In the genomic region with DNA sequence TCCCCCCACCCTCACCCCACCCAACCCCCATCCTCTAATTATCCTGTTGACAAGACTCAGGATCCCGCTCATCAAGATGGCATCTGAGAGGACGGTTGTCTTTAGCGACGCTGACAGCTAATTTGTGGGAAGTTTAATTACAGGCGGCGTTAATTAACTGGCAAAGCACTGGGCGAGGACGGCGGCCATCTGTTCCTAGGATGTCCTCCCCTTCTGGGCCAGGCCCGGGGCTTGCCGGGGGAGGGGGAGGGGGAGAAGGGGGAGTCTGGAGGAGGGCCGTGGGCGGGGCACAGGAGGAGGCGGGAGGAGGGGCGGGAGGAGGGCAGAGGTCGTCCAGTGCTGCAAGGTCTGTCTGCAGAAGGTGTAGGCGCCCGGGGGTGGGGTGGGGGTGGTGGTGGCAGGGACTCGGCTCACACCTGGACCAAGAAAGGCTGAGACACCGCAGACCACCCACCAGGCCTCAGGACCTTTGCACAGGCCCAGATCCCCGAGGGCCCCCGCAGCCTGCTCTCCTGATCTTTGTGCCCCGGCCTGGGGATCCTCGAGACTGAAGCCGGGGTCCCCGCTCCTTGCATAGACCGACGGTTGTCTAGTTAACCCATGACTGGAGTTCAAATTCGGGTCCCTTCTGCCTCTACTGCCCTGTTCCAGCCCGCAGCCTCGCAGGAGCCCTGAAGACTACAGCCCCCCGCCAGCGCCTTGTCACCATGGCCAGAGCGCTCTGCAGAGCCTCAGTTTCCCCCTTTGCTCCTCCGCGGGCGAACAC, we compare ENCODE assay signal across 9 mouse cellular contexts. TPM values are rescaled to one million over a fixed set of nuclear protein-coding genes. Genes with fewer than 3 reads are reported as not detected.
DNase-seq lines count a peak whose midpoint lies in the region; ATAC-seq and TF ChIP-seq lines count a peak whose summit lies in the region.
"Had no signal": no experiment of that assay in that cellular context is flagged by ENCODE, and none has a peak within 500 bp of the region (broad histone marks: within the 10 kb centered on the region; RNA-seq: fewer than 3 reads in every experiment).

No protein-coding gene starts in this region.

- peak; percentile 73 for DNase-seq in right cerebral cortex, postnatal 4 days
- DNase-seq in right cerebral cortex, adult 18-20 months, result no peak
- DNase-seq in embryo, embryonic 11 days, result peak; percentile 79
- DNase-seq in natural killer cell, adult 2 months (ENCODE audit: low spot score in 2 of 2), result no peak
- no peak for DNase-seq in urinary bladder, postnatal 36 days (ENCODE audit: low spot score in 2 of 2)
- DNase-seq in gastrocnemius, postnatal 36 days, result no peak

- 0 out of 2 replicates have a peak overlapping the region, but pooled peaks have one; percentile 14 for H3K4me3 ChIP-seq in intestine, postnatal 0 days (ENCODE audit: low read depth, low read length)
- H3K4me3 ChIP-seq in midbrain, embryonic 16.5 days (ENCODE audit: low read depth, low read length), result no peak overlapping the region

- H3K27me3 ChIP-seq in intestine, postnatal 0 days (replicated peaks; ENCODE audit: control insufficient read depth, insufficient read depth, low read length), result peaks cover 34% of the 10 kb centered on the region
- H3K27me3 ChIP-seq in midbrain, embryonic 16.5 days (ENCODE audit: control insufficient read depth, insufficient read depth, low read depth, low read length), result peaks cover 29% of the 10 kb centered on the region

- H3K4me1 ChIP-seq in intestine, postnatal 0 days (replicated peaks; ENCODE audit: control insufficient read depth, insufficient read depth, low read length), result no peaks in the 10 kb centered on the region
- peaks cover 16% of the 10 kb centered on the region for H3K4me1 ChIP-seq in midbrain, embryonic 16.5 days (ENCODE audit: control insufficient read depth, insufficient read depth, low read length)

- TF ChIP-seq CTCF in intestine, postnatal 0 days (IDR thresholded peaks at IDR 0.05; ENCODE audit: low read depth), result no peak

- 16% methylated on average over 28 of the region's 37 CpGs for WGBS in intestine, postnatal 0 days
- 8% methylated on average over 33 of the region's 37 CpGs for WGBS in midbrain, embryonic 16.5 days

- H3K9me3 ChIP-seq in intestine, postnatal 0 days (ENCODE audit: control insufficient read depth), result no peaks in the 10 kb centered on the region
- no peaks in the 10 kb centered on the region for H3K9me3 ChIP-seq in midbrain, embryonic 16.5 days (replicated peaks; ENCODE audit: control insufficient read depth, low read length, poor library complexity, severe bottlenecking)
- H3K9me3 ChIP-seq: limb, embryonic 15.5 days had no signal

- intact Hi-C loops in gastrocnemius, postnatal 36 days (cut with DNase I), result no loop called here

- peak overlapping the region; percentile 48 for H3K4me2 ChIP-seq in intestine, postnatal 0 days (replicated peaks; ENCODE audit: low read depth)
- no peak overlapping the region for H3K4me2 ChIP-seq in midbrain, embryonic 16.5 days (ENCODE audit: low read length)

- no peak overlapping the region for H3K9ac ChIP-seq in intestine, postnatal 0 days (ENCODE audit: low read depth, low read length)
- 0 out of 2 replicates have a peak overlapping the region, but pooled peaks have one; percentile 30 for H3K9ac ChIP-seq in midbrain, embryonic 16.5 days (ENCODE audit: low read depth, low read length)
- H3K9ac ChIP-seq: limb, embryonic 15.5 days had no signal

- no peak for ATAC-seq in intestine, postnatal 0 days
- no peak for ATAC-seq in midbrain, embryonic 16.5 days

- H3K27ac ChIP-seq in intestine, postnatal 0 days (ENCODE audit: low read depth, low read length), result no peak overlapping the region
- 0 out of 2 replicates have a peak overlapping the region, but pooled peaks have one; percentile 15 for H3K27ac ChIP-seq in midbrain, embryonic 16.5 days (ENCODE audit: low read length)
- H3K27ac ChIP-seq: limb, embryonic 15.5 days had no signal

- H3K36me3 ChIP-seq in intestine, postnatal 0 days (ENCODE audit: control insufficient read depth, insufficient read depth), result no peaks in the 10 kb centered on the region
- H3K36me3 ChIP-seq in midbrain, embryonic 16.5 days (ENCODE audit: control insufficient read depth, insufficient read depth, low read length), result no peaks in the 10 kb centered on the region
- H3K36me3 ChIP-seq: limb, embryonic 15.5 days had no signal

RNA-seq across cellular contexts. Expression of gene Znrf4, which starts 2.3 kb away (rescaled TPM):
- not detected in 2 replicates for polyA plus RNA-seq in intestine, postnatal 0 days (2015; fragmentation: Nextera tagmentation; extraction: Ambion mirVana)
- not detected in 2 replicates for polyA plus RNA-seq in midbrain, embryonic 16.5 days (2015; fragmentation: Nextera tagmentation; extraction: Ambion mirVana)
- total RNA-seq in gastrocnemius, postnatal 36 days (2021), result not detected
- polyA plus RNA-seq: limb, embryonic 15.5 days had no signal

RNA-seq across cellular contexts. Expression of gene Ptprs, which starts 33.6 kb away (rescaled TPM):
- 15.2 and 15.7 TPM in 2 replicates for polyA plus RNA-seq in intestine, postnatal 0 days (2015; fragmentation: Nextera tagmentation; extraction: Ambion mirVana)
- polyA plus RNA-seq in midbrain, embryonic 16.5 days (2015; fragmentation: Nextera tagmentation; extraction: Ambion mirVana), result 293 and 299 TPM in 2 replicates
- total RNA-seq in gastrocnemius, postnatal 36 days (2021), result 10 to 100 TPM; 35.0 to 45.6 TPM

RNA-seq across cellular contexts. Expression of gene Gm20219, which starts 44.3 kb away (rescaled TPM):
- not detected in 2 replicates for polyA plus RNA-seq in intestine, postnatal 0 days (2015; fragmentation: Nextera tagmentation; extraction: Ambion mirVana)
- polyA plus RNA-seq in midbrain, embryonic 16.5 days (2015; fragmentation: Nextera tagmentation; extraction: Ambion mirVana), result 0.95 and 1.3 TPM in 2 replicates
- under 1 TPM; 0.27 to 0.74 TPM for total RNA-seq in gastrocnemius, postnatal 36 days (2021)

Comparison
In these comparisons a context has a peak if more than half of its experiments do, and no peak if none do; other contexts are left out.
1. DNase-seq: peak in right cerebral cortex, postnatal 4 days (single experiment) and embryo, embryonic 11 days (single experiment); none in right cerebral cortex, adult 18-20 months (single experiment), natural killer cell, adult 2 months (0 of 2), urinary bladder, postnatal 36 days (0 of 2) and gastrocnemius, postnatal 36 days (0 of 2).
2. RNA of gene Ptprs, which starts 33.6 kb away (polyA plus RNA-seq): 293 to 299 TPM in midbrain, embryonic 16.5 days; 15.2 to 15.7 TPM in intestine, postnatal 0 days; every median in the first group is over 10 times any median in the second.